Mouse (Mus musculus) kidney, adult 2 months (tissue): ENCODE measurements at regions not wholly inside any gene's neighbourhood (a gene's known extent, or its start where the extent isn't known, plus 50 kb on each side); places are given as distances from the start of the nearest gene placed in this dataset.

Experiments used
- CTCF ChIP-seq: fragments of 200-500 bp; conservative IDR thresholded peaks from 2 replicates; pipeline ENCODE4 v1.5.1; 2011; ENCODE audit warnings: low read depth, mild to moderate bottlenecking, control low read depth, low read length, moderate library complexity, mixed read lengths; ENCODE audit not compliant: insufficient read depth, insufficient read length
- POLR2A ChIP-seq: fragments of 200-500 bp; IDR thresholded peaks from one replicate; pipeline ENCODE4 v1.6.1; 2011; ENCODE audit warnings: low read depth, low read length, control low read depth

DNA sequence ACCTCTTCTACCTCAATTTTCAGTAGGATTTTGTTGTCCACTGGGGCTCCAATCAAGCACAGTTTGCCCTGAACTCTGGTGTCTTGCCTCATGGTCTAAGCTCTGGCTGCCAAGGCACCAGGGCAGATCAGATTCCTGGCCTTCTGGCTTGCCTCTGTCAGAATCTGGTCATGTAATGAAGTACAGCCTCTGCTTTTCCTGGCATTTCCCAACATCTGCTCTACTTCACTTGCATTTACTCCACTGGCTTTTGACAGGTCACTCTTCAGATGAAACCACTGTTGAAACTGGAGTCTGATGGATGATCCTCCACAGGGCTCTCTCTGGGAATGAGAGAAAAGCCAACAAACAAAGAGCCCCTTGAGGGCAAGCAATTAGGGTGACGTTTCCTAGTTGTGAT, 94.3 kb downstream of the Dio2 start:
- TF ChIP-seq POLR2A (no peak), CTCF (no peak)
